Mouse (Mus musculus): ENCODE data around the gene Zfp677. TPM values are rescaled to one million over a fixed set of nuclear protein-coding genes. Genes with fewer than 3 reads are reported as not detected.

The Zfp677 gene
- polyA plus RNA-seq, 1 experiment from 2014 or later: 3.8 TPM

Other genes starting within 250 kb of the Zfp677 start
- gene Vmn1r234, start 157.7 kb upstream of the Zfp677 start, polyA plus RNA-seq (2014; fragmentation: Nextera tagmentation; extraction: Ambion mirVana): not detected in 2 replicates
- gene Vmn1r235, start 127.3 kb upstream of the Zfp677 start, polyA plus RNA-seq (2014; fragmentation: Nextera tagmentation; extraction: Ambion mirVana): not detected in 2 replicates
- not detected in 2 replicates for gene Vmn1r236, start 100.8 kb upstream of the Zfp677 start, polyA plus RNA-seq (2014; fragmentation: Nextera tagmentation; extraction: Ambion mirVana)
- gene Vmn1r237, start 71.9 kb upstream of the Zfp677 start, polyA plus RNA-seq (2014; fragmentation: Nextera tagmentation; extraction: Ambion mirVana): not detected in 2 replicates
- gene Zfp54, start 39.5 kb downstream of the Zfp677 start, polyA plus RNA-seq (2014; fragmentation: Nextera tagmentation; extraction: Ambion mirVana): 4.2 and 4.4 TPM in 2 replicates
- gene Zfp51, start 66.6 kb downstream of the Zfp677 start, polyA plus RNA-seq (2014; fragmentation: Nextera tagmentation; extraction: Ambion mirVana): 14.5 and 17.1 TPM in 2 replicates
- gene Zfp53, start 105.2 kb downstream of the Zfp677 start, polyA plus RNA-seq (2014; fragmentation: Nextera tagmentation; extraction: Ambion mirVana): 8.7 and 10.1 TPM in 2 replicates
- gene Zfp52, start 151.8 kb downstream of the Zfp677 start, polyA plus RNA-seq (2014; fragmentation: Nextera tagmentation; extraction: Ambion mirVana): 1.3 and 1.5 TPM in 2 replicates
- 19.7 and 20.4 TPM in 2 replicates for gene Zfp948, start 183.3 kb downstream of the Zfp677 start, polyA plus RNA-seq (2014; fragmentation: Nextera tagmentation; extraction: Ambion mirVana)

Data from neural tube, embryonic 11.5 days (tissue).